Mouse (Mus musculus) heart, postnatal 14 days (tissue): ENCODE results near the gene Palb2. TPM values are rescaled to one million over a fixed set of nuclear protein-coding genes. Genes with fewer than 3 reads are reported as not detected.

Experiments used
- total RNA-seq, 2 experiments: library from RNA; stranded (reverse); gene quantifications; 2 replicates each; pipeline ENCODE4 v1.2.3; 2021

Gene Palb2
- total RNA-seq, 2 experiments from 2014 or later = 1.00 to 1.0 TPM

Other genes starting within 250 kb of the Palb2 start
- gene Cog7, start 151.3 kb downstream of the Palb2 start, total RNA-seq = 10 to 100 TPM; 15.3 to 16.0 TPM
- gene Gga2, start 111.8 kb downstream of the Palb2 start, total RNA-seq = 10 to 100 TPM; 28.7 to 29.6 TPM
- 10 to 100 TPM; 33.0 to 39.6 TPM for gene Ubfd1, start 65.8 kb downstream of the Palb2 start, total RNA-seq
- gene Ears2, start 65.7 kb downstream of the Palb2 start, total RNA-seq = 10 to 100 TPM; 10.0 to 12.6 TPM
- gene Ndufab1, start 31.1 kb downstream of the Palb2 start, total RNA-seq = 1,000 to 10,000 TPM; 1,455 to 1,530 TPM
- gene Dctn5, start 56 bp upstream of the Palb2 start, total RNA-seq = 10 to 100 TPM; 30.3 to 32.3 TPM
- gene Plk1, start 26.5 kb upstream of the Palb2 start, total RNA-seq = 1 to 10 TPM; 4.1 to 5.9 TPM
- not detected for gene Ern2, start 53.2 kb upstream of the Palb2 start, total RNA-seq
- 1 to 10 TPM; 2.0 to 3.3 TPM for gene Chp2, start 86.5 kb upstream of the Palb2 start, total RNA-seq
- 1 to 10 TPM; 4.0 to 9.8 TPM for gene Prkcb, start 155.8 kb upstream of the Palb2 start, total RNA-seq